Mouse (Mus musculus) lung, postnatal 14 days (tissue): ENCODE data around the gene Vac14.
A peak's percentile ranks its signal among the peaks of the same experiment; 100 is the strongest.

Source experiments
- DNase-seq: peaks from one replicate; pipeline ENCODE4 v3.0.0; 2021

Vac14 gene

DNA sequence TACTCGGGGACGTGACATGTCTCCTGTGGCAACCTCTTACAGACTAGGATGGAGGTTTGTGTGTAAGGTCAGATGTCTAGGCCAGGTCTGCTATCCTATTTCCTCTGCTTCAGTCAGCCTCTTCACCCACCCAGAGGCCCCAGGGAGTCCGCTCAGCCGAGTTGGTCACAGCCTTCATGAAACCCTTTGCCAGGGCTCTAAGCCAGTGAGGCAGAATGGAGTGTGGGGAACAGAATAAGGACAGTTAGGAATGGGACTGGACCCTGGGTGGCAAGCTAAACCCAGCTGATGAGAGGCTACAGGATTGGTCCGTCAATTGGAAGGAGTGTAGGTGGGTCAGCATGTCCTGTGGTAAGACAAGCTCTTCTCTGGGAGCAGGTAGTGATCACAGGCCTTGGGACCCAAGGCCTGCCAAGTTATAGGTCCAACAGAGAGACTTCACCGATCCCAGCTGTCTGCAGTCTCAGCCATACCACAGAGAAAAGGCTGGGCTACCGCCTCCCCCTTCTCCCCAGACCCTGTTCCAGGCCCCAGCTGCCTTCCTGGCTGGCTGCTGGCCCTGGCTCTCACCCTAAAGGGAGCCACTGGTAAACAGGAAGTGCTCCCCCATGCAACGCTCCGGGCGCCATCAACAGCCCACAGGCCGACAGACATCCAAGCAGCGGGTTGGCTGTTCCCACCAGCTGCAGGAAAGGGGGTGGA is 100.7 kb downstream of the Vac14 start:
- DNase-seq, result peak; percentile 79

DNA sequence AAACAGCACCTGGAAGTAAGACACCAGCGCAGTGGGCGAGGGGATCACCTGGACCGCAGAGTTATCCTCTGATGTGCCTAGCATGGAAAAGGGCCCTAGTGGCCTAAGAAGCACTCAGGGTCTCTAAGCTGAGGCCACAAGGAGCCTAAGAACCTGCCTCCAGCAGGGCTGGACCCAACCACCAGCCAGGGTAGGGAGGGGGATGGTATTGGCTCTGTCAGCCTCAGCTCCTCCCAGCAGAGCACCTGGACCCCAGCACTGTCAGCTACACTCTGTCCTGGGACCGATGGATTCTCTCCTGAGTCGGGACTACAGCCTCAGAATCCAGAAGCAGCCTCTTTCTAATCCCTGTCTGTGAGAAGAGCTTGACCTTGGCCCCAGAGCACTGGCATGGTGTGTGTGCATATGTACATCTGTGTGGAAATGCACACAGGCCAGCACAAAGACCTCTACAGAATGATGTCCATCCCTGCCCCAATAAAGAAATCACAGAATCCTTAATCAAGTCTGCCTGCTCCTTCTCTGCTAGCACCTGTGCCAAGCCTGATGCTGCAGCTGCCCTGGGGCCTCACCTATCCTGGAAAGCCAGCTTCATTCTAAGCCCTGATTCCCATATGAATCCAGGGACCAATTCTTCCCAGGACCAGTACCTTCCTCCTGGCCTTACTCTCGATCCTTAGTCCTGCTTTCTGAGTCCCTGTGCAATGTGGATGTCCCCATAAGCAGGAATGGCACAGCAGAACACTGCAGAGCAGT is 101.7 kb downstream of the Vac14 start:
- DNase-seq, result no peak

DNA sequence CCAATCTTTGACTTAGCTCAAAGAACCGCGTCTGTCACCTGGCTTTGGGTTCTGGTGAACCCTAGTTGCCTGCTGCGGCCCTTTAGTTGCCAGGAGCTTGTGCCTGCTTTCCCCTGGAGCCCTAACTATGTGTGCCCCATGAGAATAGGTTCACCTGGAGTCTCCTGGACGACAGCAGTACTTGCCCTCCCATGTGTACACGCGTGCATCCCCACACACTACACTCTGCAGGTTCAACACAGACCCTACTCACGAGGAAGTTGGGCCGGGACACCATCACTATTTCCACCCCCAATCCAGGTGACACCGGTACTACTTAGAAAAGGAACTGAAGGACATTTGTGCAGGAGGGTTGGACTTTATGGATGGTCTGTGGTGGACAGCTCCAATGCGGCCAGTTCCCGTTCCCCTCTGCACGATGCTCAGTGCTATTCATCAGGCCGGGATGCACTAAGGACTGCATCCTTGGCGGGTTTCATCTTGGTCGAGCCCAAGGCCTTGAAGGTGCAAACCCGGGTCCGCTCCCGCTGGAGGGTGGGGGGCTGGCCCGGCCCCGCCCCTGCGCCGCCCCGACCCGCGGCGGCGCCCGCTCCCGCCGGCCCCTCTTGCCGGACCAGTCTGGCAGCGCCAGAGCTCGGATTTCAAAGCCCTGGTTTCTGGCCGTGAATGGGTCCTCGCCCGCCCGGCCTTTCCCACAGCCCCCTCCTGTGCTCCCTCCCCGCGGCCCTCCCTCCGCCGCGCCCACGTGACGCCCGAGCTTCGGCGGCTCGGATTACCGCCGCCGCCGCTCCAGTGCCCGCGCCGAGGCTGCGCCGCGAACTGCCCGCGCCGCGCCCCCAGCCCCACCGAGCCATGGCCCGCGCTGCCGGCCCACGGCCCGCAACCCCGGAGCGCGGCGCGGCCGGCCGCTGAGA is 102.6 kb downstream of the Vac14 start, which contains the start of gene Mtss1l:
Mtss1l (plus strand) TSS at position 792 of the 914 bp plus-strand sequence.
- DNase-seq, result peak; percentile 77

DNA sequence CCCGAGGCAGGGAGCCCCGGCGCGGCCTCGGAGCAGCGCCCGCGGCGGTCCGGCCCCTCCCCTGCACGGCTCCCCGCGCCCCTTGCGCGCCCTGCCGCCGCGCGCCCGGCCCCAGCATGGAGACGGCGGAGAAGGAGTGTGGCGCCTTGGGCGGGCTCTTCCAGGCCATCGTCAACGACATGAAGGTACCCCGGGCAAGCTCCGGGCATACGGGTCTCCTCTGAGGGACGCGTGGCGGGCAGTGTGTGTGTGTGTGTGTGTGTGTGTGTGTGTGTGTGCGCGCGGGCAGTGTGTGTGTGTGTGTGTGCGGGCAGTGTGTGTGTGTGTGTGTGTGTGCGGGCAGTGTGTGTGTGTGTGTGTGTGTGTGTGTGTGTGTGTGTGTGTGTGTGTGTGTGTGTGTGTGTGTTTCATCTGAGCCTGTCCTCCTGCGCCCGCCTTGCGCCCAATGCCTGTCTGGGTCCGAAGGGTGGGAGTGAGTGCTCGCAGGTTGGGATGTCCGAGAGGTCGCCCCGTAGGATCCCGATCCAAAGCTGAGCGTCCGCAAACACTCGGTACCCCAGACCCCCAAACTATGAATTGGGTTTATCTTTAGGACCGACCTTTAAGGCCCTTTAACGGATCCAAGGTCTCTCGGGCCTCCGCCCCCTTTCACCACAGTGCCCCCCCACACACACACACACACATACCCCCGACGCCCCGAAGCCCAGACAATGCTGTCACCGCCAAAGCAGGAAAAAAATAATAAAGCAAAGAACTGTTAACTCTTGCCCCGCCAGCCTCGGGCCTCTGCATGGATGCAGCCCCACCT is 103.4 kb downstream of the Vac14 start:
- peak; percentile 45 for DNase-seq

- no peak for DNase-seq
Measured at GRCm38 (mm10) chr8:110722414-110723011, 104.1 kb downstream of the Vac14 start.

DNA sequence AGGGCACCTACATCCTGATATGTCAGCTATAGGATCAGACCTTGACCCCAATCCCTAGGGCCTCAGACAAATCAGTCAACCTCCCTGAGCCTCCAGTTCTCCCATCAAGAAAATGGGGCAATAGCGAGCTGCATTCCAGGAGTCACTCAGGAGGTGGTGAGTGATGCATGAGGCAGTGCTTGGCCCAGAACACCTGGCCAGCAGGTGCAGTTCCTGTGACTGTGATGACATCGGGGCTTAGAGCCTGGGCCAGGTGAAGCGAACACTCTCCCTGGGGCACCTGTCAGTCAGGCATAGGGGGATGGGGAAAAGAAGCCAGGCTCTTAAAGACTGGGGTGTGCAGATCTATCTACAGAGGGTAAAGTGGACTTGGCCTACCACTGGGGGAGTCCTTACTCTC is 106.1 kb downstream of the Vac14 start:
- no peak for DNase-seq

DNA sequence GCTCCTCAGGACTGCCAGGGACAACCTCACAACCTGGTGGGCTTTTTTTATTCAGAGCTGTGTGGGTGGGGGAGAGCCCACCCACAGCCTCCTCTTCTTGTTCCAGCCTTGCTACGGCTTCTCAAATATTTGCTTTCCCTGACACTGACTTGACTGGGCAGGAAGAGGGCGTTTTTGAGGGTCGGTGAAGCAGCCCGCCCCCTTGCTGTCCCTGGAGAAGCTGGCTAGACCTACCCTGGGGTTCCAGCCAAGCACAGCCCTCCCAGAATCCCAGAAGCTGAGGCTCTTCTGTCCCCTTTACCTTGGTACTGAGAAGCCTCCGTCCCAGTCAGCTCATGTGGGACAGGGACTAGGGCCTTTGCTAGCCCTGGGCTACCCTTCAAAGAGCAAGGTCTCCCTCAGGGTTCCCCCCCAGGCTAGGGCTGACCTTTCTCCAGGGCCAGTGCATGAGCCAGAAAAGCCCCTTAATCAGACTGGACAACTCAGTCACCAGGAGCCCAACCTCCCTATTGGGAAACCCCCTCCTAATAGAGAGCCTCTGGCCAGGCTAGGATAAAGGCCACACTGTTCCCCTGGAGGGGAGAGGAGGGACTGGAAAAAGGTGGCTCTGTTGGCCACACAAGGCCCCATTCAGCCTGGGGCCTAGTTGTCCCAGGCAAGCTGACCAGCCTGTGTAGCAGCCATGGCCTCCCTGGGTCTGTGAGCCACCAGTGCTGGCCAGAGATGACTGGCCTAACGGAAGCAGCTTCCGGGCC is 106.9 kb downstream of the Vac14 start:
- no peak for DNase-seq

- peak; percentile 73 for DNase-seq
Measured at GRCm38 (mm10) chr8:110726893-110727292, 108.5 kb downstream of the Vac14 start.

DNA sequence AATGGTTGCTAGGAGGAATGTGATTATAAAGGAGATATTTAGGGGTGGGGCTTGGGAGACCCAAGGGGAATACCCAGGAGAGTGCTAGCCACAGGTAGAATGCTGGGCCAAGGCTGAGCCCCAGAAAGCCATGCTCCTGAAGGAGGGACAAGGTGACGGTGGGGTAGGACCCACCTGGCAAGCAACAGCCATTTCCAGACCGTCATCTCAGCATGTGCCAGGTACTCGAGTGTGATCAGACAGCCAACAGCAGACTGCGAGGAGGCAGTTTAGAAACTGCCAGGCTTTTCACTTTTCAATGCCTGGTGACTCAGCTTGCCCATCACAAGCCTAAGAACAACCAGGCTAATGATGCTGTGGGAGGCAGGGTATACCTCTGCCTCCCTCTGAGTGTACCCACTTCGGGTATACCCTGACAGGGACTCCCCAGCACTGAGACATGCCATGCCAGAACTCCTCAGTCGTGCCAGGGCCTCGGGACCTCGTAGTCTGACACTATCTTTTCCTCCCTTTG is 113.0 kb downstream of the Vac14 start:
- no peak for DNase-seq

- DNase-seq, result no peak
Measured at GRCm38 (mm10) chr8:110733036-110733435, 114.7 kb downstream of the Vac14 start.

- no peak for DNase-seq
Measured at GRCm38 (mm10) chr8:110738591-110739195, 120.3 kb downstream of the Vac14 start.

- DNase-seq, result no peak
Measured at GRCm38 (mm10) chr8:110740629-110741175, 122.3 kb downstream of the Vac14 start.

DNA sequence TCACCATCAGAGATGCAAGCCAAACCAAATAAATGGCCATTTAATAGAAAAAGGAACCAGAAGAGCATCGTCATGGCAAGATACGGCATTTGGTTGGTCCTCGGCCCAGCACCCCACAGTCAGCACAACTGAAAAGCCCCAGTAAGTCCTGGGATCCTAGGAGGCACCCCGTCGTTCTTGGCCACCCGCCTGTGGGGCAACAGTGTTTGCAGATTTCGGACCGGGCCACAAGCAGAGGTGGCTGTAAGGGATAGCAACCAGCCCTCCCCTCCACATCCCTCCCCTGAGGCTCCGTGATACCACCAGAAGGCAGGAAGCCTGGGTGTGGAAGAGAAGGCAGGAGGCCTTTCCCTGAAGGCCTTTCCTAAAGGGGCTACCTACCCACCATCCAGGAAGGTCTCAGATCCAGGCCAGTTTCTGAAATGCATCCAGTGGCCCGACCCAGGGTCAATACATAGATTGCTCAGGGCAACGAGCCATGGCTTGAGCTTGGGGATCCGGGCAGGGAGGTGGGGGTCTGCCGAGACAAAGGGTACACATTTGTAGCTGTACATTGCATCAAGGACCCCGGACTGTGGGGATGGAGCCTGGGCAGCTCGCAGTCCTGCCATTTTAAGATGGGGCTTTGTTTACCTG is 123.5 kb downstream of the Vac14 start:
- no peak for DNase-seq

DNA sequence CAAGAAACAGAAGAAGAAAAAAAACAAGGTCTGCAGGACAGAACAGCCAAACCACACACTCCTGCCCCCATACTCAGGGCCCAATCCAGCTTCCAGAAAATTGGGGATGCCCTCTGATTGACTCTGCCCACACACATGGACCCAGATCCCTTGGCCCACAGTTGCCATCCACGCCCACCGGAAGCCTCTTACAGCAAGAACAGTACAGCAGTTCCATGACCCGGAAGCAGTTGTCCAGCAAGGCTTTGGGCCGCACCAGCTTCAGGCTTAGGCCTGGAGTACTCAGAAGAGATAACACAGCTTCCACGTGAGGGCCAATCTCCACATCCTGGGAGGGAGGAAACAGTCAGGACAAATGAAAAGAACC is 124.0 kb downstream of the Vac14 start:
- no peak for DNase-seq

DNA sequence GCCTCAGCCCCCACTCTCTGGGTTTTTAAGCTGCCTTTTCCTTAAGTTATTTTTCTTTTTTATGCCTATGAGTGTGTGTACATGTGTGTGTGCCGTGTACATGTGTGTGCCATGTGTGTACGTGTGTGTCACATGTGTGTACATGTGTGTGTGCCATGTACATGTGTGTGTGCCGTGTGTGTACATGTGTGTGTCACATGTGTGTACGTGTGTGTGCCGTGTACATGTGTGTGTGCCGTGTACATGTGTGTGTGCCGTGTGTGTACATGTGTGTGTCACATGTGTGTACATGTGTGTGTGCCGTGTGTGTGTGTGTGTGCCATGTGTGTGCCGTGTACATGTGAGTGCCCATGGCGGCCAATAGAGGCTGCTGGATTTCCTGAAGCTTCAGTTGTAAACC is 126.8 kb downstream of the Vac14 start:
- no peak for DNase-seq

DNA sequence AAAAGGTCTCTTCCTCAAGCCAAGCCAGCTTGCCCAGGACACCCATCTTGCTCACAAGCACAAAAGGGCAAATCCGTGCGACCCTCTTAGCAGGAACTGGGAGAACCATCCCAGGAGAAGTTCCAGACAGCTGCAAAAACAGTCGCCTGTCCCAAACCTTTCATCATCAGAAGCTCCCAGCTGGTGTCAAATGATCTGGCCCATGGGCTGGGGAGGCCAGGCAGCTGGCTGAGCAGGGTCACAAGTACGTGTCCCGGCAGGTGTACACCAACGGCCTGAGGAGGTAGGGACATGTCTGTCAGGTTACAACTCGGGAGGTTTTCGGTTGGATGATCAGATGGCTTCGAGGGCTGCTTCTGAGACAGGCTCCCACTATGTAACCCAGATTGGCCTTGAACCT is 128.3 kb downstream of the Vac14 start:
- DNase-seq, result no peak

- peak; percentile 64 for DNase-seq
Measured at GRCm38 (mm10) chr8:110749500-110750170, 131.2 kb downstream of the Vac14 start.

DNA sequence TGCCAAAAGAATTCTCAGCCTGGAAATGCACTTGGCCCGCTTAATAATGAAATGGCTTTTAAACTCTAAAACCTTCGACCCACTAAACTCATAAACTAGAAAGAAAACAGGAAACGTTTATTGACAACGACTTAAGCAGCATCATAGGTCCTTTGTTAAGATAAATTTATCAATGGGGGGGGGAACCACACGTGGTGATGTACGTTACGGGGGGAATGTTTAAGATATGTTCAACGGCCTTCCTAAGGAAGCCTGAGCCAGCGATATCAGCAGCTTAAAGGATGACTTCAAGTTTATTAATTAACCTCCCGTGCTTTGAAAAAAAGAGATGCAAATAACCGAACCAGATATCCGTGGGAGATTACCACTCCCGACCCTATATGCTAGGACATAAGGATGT is 131.9 kb downstream of the Vac14 start:
- no peak for DNase-seq

GRCm38 (mm10) chr8:110751490-110751889 is 133.1 kb downstream of the Vac14 start:
- DNase-seq, result no peak
